Mouse (Mus musculus) forebrain, embryonic 14.5 days (tissue): ENCODE measurements at regions not wholly inside any gene's neighbourhood (a gene's known extent, or its start where the extent isn't known, plus 50 kb on each side); places are given as distances from the start of the nearest gene placed in this dataset.

Source experiments
- ATAC-seq: fragments of 200-750 bp; cut with Nextera tagmentation; 2 replicates; pipeline ENCODE4 v1.8.0; 2017; ENCODE audit warnings: mild to moderate bottlenecking, moderate library complexity
- DNase-seq: peaks from one replicate; pipeline ENCODE4 v3.0.0-alpha.2; 2015; ENCODE audit warnings: low spot score
- H3K27ac ChIP-seq: fragments of 300-500 bp; sonication (generic); 2 replicates; pipeline ENCODE4 v1.5.1; 2014; ENCODE audit warnings: low read depth, mild to moderate bottlenecking, control low read depth, low read length, moderate library complexity
- H3K27me3 ChIP-seq: fragments of 300-500 bp; sonication (generic); replicated peaks from 2 replicates; pipeline ENCODE4 v1.6.1; 2014; ENCODE audit warnings: low read length, control low read depth, mixed read lengths; ENCODE audit not compliant: control insufficient read depth, insufficient read depth
- H3K36me3 ChIP-seq: fragments of 300-500 bp; sonication (generic); 2 replicates; pipeline ENCODE4 v1.6.1; 2014; ENCODE audit warnings: low read length, control low read depth; ENCODE audit not compliant: control insufficient read depth, insufficient read depth
- H3K4me1 ChIP-seq: fragments of 300-500 bp; sonication (generic); 2 replicates; pipeline ENCODE4 v1.6.1; 2014; ENCODE audit warnings: antibody characterized with exemption, low read length, control low read depth; ENCODE audit not compliant: control insufficient read depth, insufficient read depth
- H3K4me2 ChIP-seq: fragments of 300-500 bp; sonication (generic); 2 replicates; pipeline ENCODE4 v1.6.1; 2014; ENCODE audit warnings: mild to moderate bottlenecking, control low read depth, low read length
- H3K4me3 ChIP-seq: fragments of 300-500 bp; sonication (generic); 2 replicates; pipeline ENCODE4 v1.5.1; 2014; ENCODE audit warnings: low read depth, low read length, control low read depth
- H3K9ac ChIP-seq: fragments of 300-500 bp; sonication (generic); 2 replicates; pipeline ENCODE4 v1.6.1; 2014; ENCODE audit warnings: mild to moderate bottlenecking, low read length, control low read depth, moderate library complexity
- H3K9me3 ChIP-seq: fragments of 300-500 bp; sonication (generic); replicated peaks from 2 replicates; pipeline ENCODE4 v1.6.1; 2016; ENCODE audit warnings: low read length, control low read depth, mixed read lengths; ENCODE audit not compliant: control insufficient read depth
- WGBS: fragments of 180-500 bp; shearing (Covaris S2); extraction: QIAGEN DNeasy Blood & Tissue Kit; methylation state at CpG from one replicate; pipeline ENCODE4 v1.1.7; 2014; 5-methylcytosine and 5-hydroxymethylcytosine counted together

DNA sequence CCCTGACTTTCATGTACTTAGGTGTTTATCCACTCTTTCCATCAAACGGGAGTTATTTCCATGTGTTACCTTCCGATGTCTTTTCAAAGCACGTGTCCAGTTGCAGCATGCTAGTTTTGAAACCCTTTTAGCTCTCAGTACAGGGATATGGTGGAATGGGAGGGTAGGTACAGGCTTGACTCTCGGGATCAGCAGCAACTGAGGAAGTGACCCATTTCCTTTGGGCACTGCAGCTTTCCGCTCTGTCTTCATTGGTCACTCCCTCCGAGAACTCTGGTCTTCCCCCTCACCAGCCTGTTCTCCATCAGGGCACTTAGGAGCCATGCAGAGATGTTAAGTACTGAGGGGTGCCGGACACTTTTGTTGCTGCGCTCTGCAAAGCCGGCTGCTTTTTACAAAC is 196.5 kb downstream of the Stim2 start:
- 90% methylated on average over 9 of the region's 9 CpGs for WGBS
- no peak for ATAC-seq

DNA sequence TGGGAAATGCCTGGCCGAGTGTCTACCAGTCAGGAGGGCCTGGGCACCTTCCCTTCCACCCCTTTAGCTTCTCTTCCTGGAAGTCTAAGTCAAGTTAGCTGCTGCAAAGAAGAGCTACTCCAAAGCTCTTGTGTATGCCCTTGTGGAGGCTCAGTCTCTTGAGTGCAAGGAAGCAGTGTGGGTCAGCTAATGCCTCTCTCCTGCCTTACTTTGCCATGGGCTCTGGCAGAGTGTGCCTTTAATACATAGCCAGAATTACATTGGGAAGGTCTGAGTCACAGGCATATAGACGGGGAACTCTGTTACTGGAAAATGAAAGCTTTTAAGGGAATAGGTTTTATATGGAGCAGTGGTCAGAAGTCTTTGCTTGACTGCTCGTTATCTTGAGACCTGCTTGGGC is 201.7 kb downstream of the Stim2 start:
- Histone ChIP-seq H3K4me3 (no peak overlapping the region), H3K4me2 (no peak overlapping the region), H3K27me3 (no peaks in the 10 kb centered on the region)

More for the DNA sequence above, 196.5 kb downstream of the Stim2 start:
- Histone ChIP-seq H3K4me3 (no peak overlapping the region), H3K27me3 (no peaks in the 10 kb centered on the region), H3K27ac (no peak overlapping the region), H3K4me1 (no peaks in the 10 kb centered on the region), H3K9me3 (no peaks in the 10 kb centered on the region), H3K9ac (no peak overlapping the region), H3K36me3 (no peaks in the 10 kb centered on the region), H3K4me2 (no peak overlapping the region)
- no peak for DNase-seq

DNA sequence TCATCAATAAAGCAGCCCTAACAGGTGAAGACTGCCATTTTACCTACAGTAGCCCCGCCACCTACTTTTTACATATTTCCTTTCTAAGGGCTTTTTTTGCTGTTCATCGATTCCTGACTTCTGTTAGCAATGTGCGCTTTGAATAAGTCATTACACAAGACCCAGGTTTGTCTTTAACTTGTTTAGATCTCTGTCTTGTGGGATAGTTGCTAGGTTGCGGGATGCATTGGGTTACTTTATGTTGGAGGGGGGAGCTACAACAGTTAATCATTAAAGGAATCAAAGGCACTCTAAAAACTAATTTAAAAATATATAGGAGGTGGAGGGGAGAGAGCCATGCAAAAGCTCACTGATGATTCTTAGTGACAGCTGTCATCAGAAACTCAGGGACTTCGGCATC is 202.3 kb downstream of the Stim2 start:
- H3K4me3 ChIP-seq = no peak overlapping the region
- H3K4me1 ChIP-seq = no peaks in the 10 kb centered on the region
- H3K4me2 ChIP-seq = no peak overlapping the region
- no peak for DNase-seq
- no peaks in the 10 kb centered on the region for H3K36me3 ChIP-seq
- no peaks in the 10 kb centered on the region for H3K27me3 ChIP-seq
- no peak overlapping the region for H3K9ac ChIP-seq
- no peak for ATAC-seq
- H3K27ac ChIP-seq = no peak overlapping the region
- 79% methylated on average over 5 of the region's 5 CpGs for WGBS
- H3K9me3 ChIP-seq = no peaks in the 10 kb centered on the region

More for the DNA sequence above, 201.7 kb downstream of the Stim2 start:
- Histone ChIP-seq H3K27ac (no peak overlapping the region), H3K9ac (no peak overlapping the region), H3K9me3 (no peaks in the 10 kb centered on the region), H3K4me1 (no peaks in the 10 kb centered on the region), H3K36me3 (no peaks in the 10 kb centered on the region)
- 53% methylated on average over 3 of the region's 3 CpGs for WGBS
- no peak for ATAC-seq
- no peak for DNase-seq

DNA sequence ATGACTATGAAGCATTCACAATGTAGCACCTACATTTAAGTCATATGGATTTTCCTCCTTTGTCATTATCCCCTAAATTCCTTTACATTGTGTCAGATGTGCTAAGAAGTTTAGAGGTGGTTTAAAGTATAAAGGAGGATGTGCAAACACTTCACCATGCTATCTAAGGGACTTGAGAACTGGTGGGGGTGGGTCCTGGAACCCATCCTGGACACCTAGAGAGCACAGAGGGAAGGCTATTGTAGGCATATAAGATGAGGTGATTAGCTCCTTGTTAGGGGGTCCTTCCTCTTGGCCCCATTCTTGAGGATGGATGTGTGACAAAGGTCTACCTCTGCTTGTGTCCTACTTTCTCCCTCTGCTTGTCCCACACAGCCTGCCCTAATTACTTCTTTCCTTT is 213.2 kb downstream of the Stim2 start:
- H3K4me3 ChIP-seq = no peak overlapping the region
- no peak overlapping the region for H3K4me2 ChIP-seq
- ATAC-seq (no peak), DNase-seq (no peak)
- H3K9ac ChIP-seq = no peak overlapping the region
- no peaks in the 10 kb centered on the region for H3K27me3 ChIP-seq
- H3K4me1 ChIP-seq = no peaks in the 10 kb centered on the region
- no peaks in the 10 kb centered on the region for H3K36me3 ChIP-seq
- no peak overlapping the region for H3K27ac ChIP-seq
- H3K9me3 ChIP-seq = no peaks in the 10 kb centered on the region

DNA sequence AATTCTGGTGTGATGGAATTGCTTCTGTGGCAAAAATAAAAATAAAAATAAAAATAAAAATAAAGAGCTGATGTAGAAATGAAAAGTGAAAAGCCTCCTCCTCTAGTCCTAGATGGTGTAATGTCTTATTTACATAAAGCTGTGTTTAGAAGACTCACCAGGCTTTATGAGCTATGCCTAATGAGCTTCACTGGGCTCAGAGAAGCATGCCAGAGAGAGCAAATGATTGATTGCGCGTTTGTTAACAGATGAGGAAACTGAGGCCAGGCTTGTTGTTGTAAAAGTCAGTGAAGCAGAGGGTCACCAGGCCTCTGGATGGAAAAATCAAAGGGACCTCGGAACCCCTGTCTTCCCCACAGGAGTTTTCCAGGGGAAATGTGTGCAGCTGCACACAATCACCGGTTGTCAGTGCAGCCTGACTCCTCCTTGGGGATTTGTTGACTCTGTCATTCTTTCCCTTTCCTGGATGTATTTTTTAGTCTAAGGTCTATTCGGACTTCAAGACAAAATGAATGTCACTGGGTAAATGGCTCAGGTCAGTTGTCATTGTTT is 213.8 kb downstream of the Stim2 start:
- no peaks in the 10 kb centered on the region for H3K36me3 ChIP-seq
- 59% methylated on average over 5 of the region's 5 CpGs for WGBS
- no peaks in the 10 kb centered on the region for H3K9me3 ChIP-seq
- H3K4me3 ChIP-seq = no peak overlapping the region
- H3K9ac ChIP-seq = no peak overlapping the region
- no peak overlapping the region for H3K4me2 ChIP-seq
- no peak for DNase-seq
- no peaks in the 10 kb centered on the region for H3K27me3 ChIP-seq
- H3K4me1 ChIP-seq = no peaks in the 10 kb centered on the region
- no peak for ATAC-seq
- no peak overlapping the region for H3K27ac ChIP-seq

DNA sequence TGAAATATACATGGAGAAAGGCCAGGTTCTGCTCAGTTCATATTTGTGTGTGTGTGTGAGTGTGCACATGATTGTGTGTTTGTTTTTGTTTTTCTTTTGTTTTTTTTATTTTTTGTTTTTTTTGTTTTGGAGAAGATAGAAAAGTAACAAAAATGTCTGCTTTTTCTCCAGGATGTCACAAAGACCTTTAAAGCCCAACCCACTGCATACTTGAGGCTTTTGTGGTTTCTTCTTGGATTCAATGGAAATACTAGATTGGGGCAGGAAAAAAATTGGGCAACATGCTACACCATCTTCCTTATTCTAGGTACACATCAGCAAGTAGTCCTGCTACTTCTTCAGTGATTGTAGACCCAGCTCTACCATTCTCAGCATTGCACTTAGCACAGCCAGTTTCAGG is 226.7 kb downstream of the Stim2 start:
- Histone ChIP-seq H3K4me3 (no peak overlapping the region), H3K4me1 (no peaks in the 10 kb centered on the region), H3K9me3 (no peaks in the 10 kb centered on the region), H3K36me3 (no peaks in the 10 kb centered on the region), H3K4me2 (no peak overlapping the region), H3K27ac (no peak overlapping the region), H3K9ac (no peak overlapping the region), H3K27me3 (no peaks in the 10 kb centered on the region)
- DNase-seq = no peak
- no peak for ATAC-seq

DNA sequence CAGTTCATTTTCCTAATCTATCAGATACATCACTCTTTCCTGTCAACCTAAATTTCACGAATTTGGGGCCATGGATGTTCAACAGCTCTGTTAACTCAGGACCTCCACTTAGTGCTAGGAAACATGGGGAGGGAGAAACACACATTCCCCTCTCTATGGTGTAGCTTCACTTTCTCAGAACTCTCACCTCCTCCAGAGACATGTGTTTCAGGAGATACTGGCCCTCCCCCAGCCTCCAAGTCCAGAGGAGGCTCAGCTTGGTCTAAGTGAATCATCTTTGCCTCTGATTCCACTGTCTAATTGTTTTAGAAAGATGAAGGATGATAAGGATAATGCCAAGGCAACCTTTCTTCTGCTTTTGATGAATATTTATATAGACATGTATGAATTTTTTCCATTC is 236.3 kb downstream of the Stim2 start:
- 97% methylated on average over 1 of the region's 1 CpGs for WGBS
- Histone ChIP-seq H3K27ac (no peak overlapping the region), H3K4me1 (no peaks in the 10 kb centered on the region), H3K9me3 (no peaks in the 10 kb centered on the region), H3K27me3 (no peaks in the 10 kb centered on the region), H3K9ac (no peak overlapping the region), H3K36me3 (no peaks in the 10 kb centered on the region), H3K4me3 (no peak overlapping the region), H3K4me2 (no peak overlapping the region)
- no peak for ATAC-seq
- no peak for DNase-seq

DNA sequence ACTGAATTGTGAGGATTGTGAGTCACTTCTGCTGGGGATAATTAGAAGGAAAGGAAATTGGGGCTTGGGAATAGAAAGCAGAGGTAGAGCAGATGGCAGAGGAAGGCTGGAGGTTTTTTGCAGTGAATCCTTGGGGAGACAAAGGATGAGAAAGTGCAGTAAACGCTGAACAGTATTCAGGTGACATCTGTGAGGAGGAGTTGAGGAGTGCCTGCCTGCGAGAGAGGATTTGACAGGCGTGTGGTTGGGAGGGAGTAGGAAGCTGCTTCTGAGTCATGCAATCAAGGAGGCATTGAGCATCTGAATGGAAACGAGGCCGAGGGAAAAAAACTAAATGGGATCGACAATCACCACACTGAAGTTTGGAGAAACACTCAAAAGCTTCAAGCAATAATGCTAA is 236.9 kb downstream of the Stim2 start:
- H3K9ac ChIP-seq = no peak overlapping the region
- no peak overlapping the region for H3K4me3 ChIP-seq
- H3K9me3 ChIP-seq = no peaks in the 10 kb centered on the region
- H3K36me3 ChIP-seq = no peaks in the 10 kb centered on the region
- H3K27ac ChIP-seq = no peak overlapping the region
- H3K27me3 ChIP-seq = no peaks in the 10 kb centered on the region
- 43% methylated on average over 6 of the region's 6 CpGs for WGBS
- H3K4me1 ChIP-seq = no peaks in the 10 kb centered on the region
- H3K4me2 ChIP-seq = no peak overlapping the region
- no peak for ATAC-seq
- DNase-seq = peak; percentile 28

DNA sequence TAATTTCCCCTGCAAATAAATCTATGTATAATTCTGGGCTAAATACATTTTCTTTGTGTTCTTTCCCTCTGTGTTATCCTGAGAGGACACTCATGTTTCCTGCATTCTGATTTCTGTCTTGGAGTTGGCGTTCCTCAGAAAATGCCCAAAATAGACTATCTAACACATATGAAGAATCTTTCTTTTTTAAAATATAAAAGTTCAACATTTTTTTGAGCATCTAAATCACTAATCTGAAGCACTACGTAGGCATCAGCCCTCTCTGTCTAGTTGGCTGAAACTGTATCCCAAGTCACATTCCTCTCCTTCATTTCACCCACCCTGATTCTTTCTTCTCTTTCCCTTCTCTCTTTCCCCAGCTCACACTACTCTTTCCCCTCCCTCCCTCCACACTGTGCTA is 238.9 kb downstream of the Stim2 start:
- Histone ChIP-seq H3K4me1 (no peaks in the 10 kb centered on the region), H3K4me3 (no peak overlapping the region), H3K9ac (no peak overlapping the region), H3K27ac (no peak overlapping the region), H3K36me3 (no peaks in the 10 kb centered on the region), H3K27me3 (no peaks in the 10 kb centered on the region), H3K9me3 (no peaks in the 10 kb centered on the region), H3K4me2 (no peak overlapping the region)
- WGBS = 93% methylated on average over 2 of the region's 2 CpGs
- ATAC-seq (no peak), DNase-seq (no peak)
